ENCODE assay signal across 12 mouse cellular contexts in the genomic region with DNA sequence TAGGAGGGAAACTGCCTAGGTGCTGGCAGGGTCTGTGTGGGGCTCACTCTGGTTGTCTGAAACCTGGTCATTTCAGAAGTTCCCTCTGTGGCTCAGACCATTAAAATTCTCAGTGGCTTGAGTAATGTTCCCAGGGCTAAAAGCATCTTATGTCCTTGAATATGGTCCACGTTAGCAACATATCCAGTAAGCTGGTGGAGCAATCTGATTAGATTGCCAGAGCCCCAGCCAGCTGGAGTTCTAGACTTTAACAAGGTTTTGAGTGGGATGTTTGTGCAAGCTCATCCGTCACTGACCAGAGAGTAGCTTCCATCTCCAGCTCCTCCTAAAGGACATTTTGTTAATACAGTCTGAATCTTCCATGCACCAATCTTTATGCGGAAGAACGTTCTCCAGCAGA.
DNase-seq lines count a peak whose midpoint lies in the region; ATAC-seq lines count a peak whose summit lies in the region.
"Had no signal": no experiment of that assay in that cellular context is flagged by ENCODE, and none has a peak within 500 bp of the region (broad histone marks: within the 10 kb centered on the region; RNA-seq: fewer than 3 reads in every experiment).

No protein-coding gene starts in this region.

- peaks cover 90% of the 10 kb centered on the region for H3K4me1 ChIP-seq in heart, embryonic 13.5 days
- peaks cover 77% of the 10 kb centered on the region for H3K4me1 ChIP-seq in heart, embryonic 10.5 days
- peaks cover 42% of the 10 kb centered on the region for H3K4me1 ChIP-seq in limb, embryonic 13.5 days
- H3K4me1 ChIP-seq in limb, embryonic 10.5 days: peaks cover 13% of the 10 kb centered on the region; the same call in 1 of the 2 replicates
- H3K4me1 ChIP-seq in intestine, embryonic 15.5 days (replicated peaks): peaks cover 14% of the 10 kb centered on the region

- no peak overlapping the region for H3K9ac ChIP-seq in heart, embryonic 13.5 days
- no peak overlapping the region for H3K9ac ChIP-seq in limb, embryonic 13.5 days
- H3K9ac ChIP-seq in intestine, embryonic 15.5 days: no peak overlapping the region
- H3K9ac ChIP-seq: limb, embryonic 12.5 days; lung, embryonic 14.5 days; midbrain, embryonic 13.5 days had no signal

- no peak overlapping the region for H3K4me3 ChIP-seq in heart, embryonic 13.5 days
- H3K4me3 ChIP-seq in heart, embryonic 10.5 days: no peak overlapping the region
- no peak overlapping the region for H3K4me3 ChIP-seq in limb, embryonic 13.5 days
- H3K4me3 ChIP-seq in limb, embryonic 10.5 days: no peak overlapping the region
- H3K4me3 ChIP-seq in intestine, embryonic 15.5 days (replicated peaks): no peak overlapping the region
- H3K4me3 ChIP-seq: limb, embryonic 12.5 days; midbrain, embryonic 13.5 days had no signal

- WGBS in heart, embryonic 13.5 days: 62% methylated on average over 4 of the region's 4 CpGs
- WGBS in heart, embryonic 10.5 days: 68% methylated on average over 4 of the region's 4 CpGs
- WGBS in limb, embryonic 13.5 days: 77% methylated on average over 4 of the region's 4 CpGs
- 87% methylated on average over 4 of the region's 4 CpGs for WGBS in limb, embryonic 10.5 days
- 63% methylated on average over 4 of the region's 4 CpGs for WGBS in intestine, embryonic 15.5 days

- no peak overlapping the region for H3K4me2 ChIP-seq in heart, embryonic 13.5 days
- no peak overlapping the region for H3K4me2 ChIP-seq in limb, embryonic 13.5 days (replicated peaks)
- H3K4me2 ChIP-seq in intestine, embryonic 15.5 days (replicated peaks): no peak overlapping the region
- H3K4me2 ChIP-seq: limb, embryonic 12.5 days; lung, embryonic 14.5 days; midbrain, embryonic 13.5 days had no signal

- ATAC-seq in heart, embryonic 13.5 days (ENCODE audit: extremely low read depth, insufficient number of reproducible peaks, low FRiP score, low TSS enrichment): no peak
- ATAC-seq in limb, embryonic 13.5 days (ENCODE audit: low FRiP score, low read depth): no peak
- ATAC-seq in intestine, embryonic 15.5 days: no peak
- ATAC-seq: midbrain, embryonic 13.5 days had no signal

- DNase-seq in heart, embryonic 10.5 days (ENCODE audit: low spot score): no peak
- no peak for DNase-seq in limb, embryonic 10.5 days (ENCODE audit: low spot score)
- peak; percentile 36 for DNase-seq in brain, adult 2 months (ENCODE audit: low read depth, low spot score)
- no peak for DNase-seq in cerebellum, adult 8-10 months
- DNase-seq: cerebellum, adult 2 months; kidney, adult 18-20 months had no signal

- H3K9me3 ChIP-seq in heart, embryonic 13.5 days: no peaks in the 10 kb centered on the region
- no peaks in the 10 kb centered on the region for H3K9me3 ChIP-seq in heart, embryonic 10.5 days
- no peaks in the 10 kb centered on the region for H3K9me3 ChIP-seq in limb, embryonic 13.5 days
- no peaks in the 10 kb centered on the region for H3K9me3 ChIP-seq in limb, embryonic 10.5 days (replicated peaks)
- H3K9me3 ChIP-seq in intestine, embryonic 15.5 days: no peaks in the 10 kb centered on the region
- H3K9me3 ChIP-seq: limb, embryonic 12.5 days; midbrain, embryonic 13.5 days had no signal

- H3K27ac ChIP-seq in heart, embryonic 13.5 days (replicated peaks): peak overlapping the region; percentile 57
- H3K27ac ChIP-seq in heart, embryonic 10.5 days: no peak overlapping the region
- H3K27ac ChIP-seq in limb, embryonic 13.5 days: 0 out of 2 replicates have a peak overlapping the region, but pooled peaks have one; percentile 1
- no peak overlapping the region for H3K27ac ChIP-seq in limb, embryonic 10.5 days
- peak overlapping the region; percentile 44; the same call in 1 of the 2 replicates for H3K27ac ChIP-seq in intestine, embryonic 15.5 days
- H3K27ac ChIP-seq: limb, embryonic 12.5 days; midbrain, embryonic 13.5 days had no signal

- no peaks in the 10 kb centered on the region for H3K36me3 ChIP-seq in heart, embryonic 13.5 days
- no peaks in the 10 kb centered on the region for H3K36me3 ChIP-seq in heart, embryonic 10.5 days
- no peaks in the 10 kb centered on the region for H3K36me3 ChIP-seq in limb, embryonic 13.5 days
- no peaks in the 10 kb centered on the region; the same call in 1 of the 2 replicates for H3K36me3 ChIP-seq in limb, embryonic 10.5 days
- no peaks in the 10 kb centered on the region for H3K36me3 ChIP-seq in intestine, embryonic 15.5 days
- H3K36me3 ChIP-seq: limb, embryonic 12.5 days; midbrain, embryonic 13.5 days had no signal

- H3K27me3 ChIP-seq in heart, embryonic 13.5 days (replicated peaks): no peaks in the 10 kb centered on the region
- no peaks in the 10 kb centered on the region for H3K27me3 ChIP-seq in heart, embryonic 10.5 days (ENCODE audit: insufficient read depth, poor library complexity, severe bottlenecking)
- no peaks in the 10 kb centered on the region for H3K27me3 ChIP-seq in limb, embryonic 13.5 days
- H3K27me3 ChIP-seq in limb, embryonic 10.5 days (ENCODE audit: low read depth, poor library complexity, severe bottlenecking): no peaks in the 10 kb centered on the region
- no peaks in the 10 kb centered on the region for H3K27me3 ChIP-seq in intestine, embryonic 15.5 days (replicated peaks)
- H3K27me3 ChIP-seq: limb, embryonic 12.5 days had no signal

Comparison
In these comparisons a context has a peak if more than half of its experiments do, and no peak if none do; other contexts are left out.
1. H3K27ac ChIP-seq: peak in heart, embryonic 13.5 days (single experiment), limb, embryonic 13.5 days (single experiment) and intestine, embryonic 15.5 days (single experiment); none in heart, embryonic 10.5 days (single experiment) and limb, embryonic 10.5 days (single experiment).